Mouse (Mus musculus): ENCODE data around the gene Ccdc116.

DNA sequence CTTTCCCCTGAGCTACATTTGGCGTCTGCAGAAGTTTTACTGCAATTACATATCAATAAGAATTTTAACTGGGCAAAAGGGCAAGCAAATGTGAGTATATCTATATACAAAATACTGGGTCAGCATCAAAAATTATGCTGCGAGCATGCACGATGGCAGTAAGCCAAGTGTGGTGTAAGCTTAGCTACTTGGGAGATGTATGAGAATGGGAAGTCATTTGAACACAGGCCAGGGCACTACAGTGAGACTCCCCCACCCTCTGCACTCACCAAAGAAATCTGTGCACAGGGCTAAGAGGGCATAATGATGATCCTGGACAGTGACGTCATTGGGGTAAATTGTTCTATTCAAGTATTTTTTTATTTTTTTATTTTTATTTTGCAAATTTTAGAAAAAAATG is 42.4 kb downstream of the Ccdc116 start:
- TF ChIP-seq POLR2A (IDR thresholded peaks at IDR 0.05; ENCODE audit: control insufficient read depth, low read depth, low read length) (no peak), CTCF (IDR thresholded peaks at IDR 0.05; ENCODE audit: control insufficient read depth, insufficient read depth, insufficient replicate concordance, low read depth, low read length) (no peak)
